ENCODE assay signal across 8 mouse cellular contexts in genomic region chr14:25841579-25841978, GRCm38 (mm10). TPM values are rescaled to one million over a fixed set of nuclear protein-coding genes. Genes with fewer than 3 reads are reported as not detected.
DNase-seq lines count a peak whose midpoint lies in the region; ATAC-seq and TF ChIP-seq lines count a peak whose summit lies in the region.

No protein-coding gene starts in this region.

- H3K27me3 ChIP-seq in heart, embryonic 13.5 days (replicated peaks): 0 out of 2 replicates have a peak, but pooled peaks cover 5% of the 10 kb centered on the region
- H3K27me3 ChIP-seq in MEL (ENCODE audit: control insufficient read depth in 1 of 2, insufficient read depth in 2 of 2, low read length in 2 of 2): peaks cover 0 to 1% of the 10 kb centered on the region in 2 experiments; a peak in 1 of 4 replicates
- H3K27me3 ChIP-seq in hindbrain, embryonic 13.5 days: peaks cover 52% of the 10 kb centered on the region
- H3K27me3 ChIP-seq in midbrain, embryonic 11.5 days (ENCODE audit: control insufficient read depth, insufficient read depth, low read length): peaks cover 25% of the 10 kb centered on the region; the same call in 1 of the 2 replicates

- H3K79me2 ChIP-seq in MEL (ENCODE audit: control insufficient read depth, insufficient read depth, low read length, poor library complexity): peaks cover 10% of the 10 kb centered on the region

- WGBS in heart, embryonic 13.5 days: under 1% methylated on average over 4 of the region's 4 CpGs
- WGBS in hindbrain, embryonic 13.5 days: 4% methylated on average over 4 of the region's 4 CpGs
- WGBS in midbrain, embryonic 11.5 days: 3% methylated on average over 4 of the region's 4 CpGs
- under 1% methylated on average over 4 of the region's 4 CpGs for WGBS in lung, adult 2 months

- H3K4me1 ChIP-seq in heart, embryonic 13.5 days: peaks cover 20% of the 10 kb centered on the region
- peaks cover 4 to 8% of the 10 kb centered on the region in 2 experiments; a peak in 3 of 4 replicates for H3K4me1 ChIP-seq in MEL (ENCODE audit: control insufficient read depth in 1 of 2, insufficient read depth in 2 of 2, low read length in 2 of 2)
- H3K4me1 ChIP-seq in hindbrain, embryonic 13.5 days (replicated peaks): peaks cover 14% of the 10 kb centered on the region
- no peaks in the 10 kb centered on the region; the same call in 1 of the 2 replicates for H3K4me1 ChIP-seq in midbrain, embryonic 11.5 days (ENCODE audit: control insufficient read depth, insufficient read depth, low read length)
- peaks cover 7% of the 10 kb centered on the region for H3K4me1 ChIP-seq in lung, adult 2 months (ENCODE audit: control insufficient read depth, insufficient read depth, low read length)

- intact Hi-C loops in heart, postnatal 14 days (cut with DNase I): no loop called here

- H3K4me3 ChIP-seq in heart, embryonic 13.5 days: peak overlapping the region; percentile 72
- H3K4me3 ChIP-seq in MEL (ENCODE audit: control insufficient read depth in 1 of 2, insufficient read depth in 1 of 2, low read depth in 2 of 2, low read length in 2 of 2): peak overlapping the region; percentile 82 to 95
- H3K4me3 ChIP-seq in hindbrain, embryonic 13.5 days: peak overlapping the region; percentile 52
- peak overlapping the region; percentile 50 for H3K4me3 ChIP-seq in midbrain, embryonic 11.5 days (ENCODE audit: low read depth, low read length)
- no peak overlapping the region for H3K4me3 ChIP-seq in lung, adult 2 months (replicated peaks; ENCODE audit: extremely low read depth, low read depth, low read length)

- no peak for TF ChIP-seq CTCF in MEL (IDR thresholded peaks at IDR 0.05 in 2 of 3, conservative IDR thresholded peaks at IDR 0.05 in 1 of 3; ENCODE audit: control insufficient read depth in 1 of 3, insufficient read depth in 1 of 3, low read depth in 2 of 3, low read length in 3 of 3, poor library complexity in 1 of 3, severe bottlenecking in 1 of 3)
- no peak for TF ChIP-seq CTCF in lung, adult 2 months (IDR thresholded peaks at IDR 0.05; ENCODE audit: insufficient read depth, low read length)

- H3K9ac ChIP-seq in heart, embryonic 13.5 days: peak overlapping the region; percentile 87
- H3K9ac ChIP-seq in MEL (ENCODE audit: control insufficient read depth, low read depth, low read length, poor library complexity, severe bottlenecking): peak overlapping the region; percentile 42
- H3K9ac ChIP-seq in hindbrain, embryonic 13.5 days: peak overlapping the region; percentile 62; the same call in 1 of the 2 replicates
- no peak overlapping the region for H3K9ac ChIP-seq in midbrain, embryonic 11.5 days (ENCODE audit: low read length)

- no peak for ATAC-seq in heart, embryonic 13.5 days (ENCODE audit: extremely low read depth, insufficient number of reproducible peaks, low FRiP score, low TSS enrichment)
- ATAC-seq in hindbrain, embryonic 13.5 days (ENCODE audit: low FRiP score): no peak; the same call in 1 of the 2 replicates
- no peak for ATAC-seq in midbrain, embryonic 11.5 days (ENCODE audit: low FRiP score)

- peak in 1 of 2 experiments; percentile 37; a peak in 2 of 4 replicates for TF ChIP-seq EP300 in MEL (IDR thresholded peaks at IDR 0.05; ENCODE audit: low read depth in 1 of 2, low read length in 2 of 2)

- no peaks in the 10 kb centered on the region for H3K36me3 ChIP-seq in heart, embryonic 13.5 days
- peaks cover 0 to 4% of the 10 kb centered on the region in 2 experiments; a peak in 2 of 4 replicates for H3K36me3 ChIP-seq in MEL (ENCODE audit: control insufficient read depth in 1 of 2, insufficient read depth in 2 of 2, low read length in 2 of 2)
- H3K36me3 ChIP-seq in hindbrain, embryonic 13.5 days: no peaks in the 10 kb centered on the region
- no peaks in the 10 kb centered on the region for H3K36me3 ChIP-seq in midbrain, embryonic 11.5 days (ENCODE audit: control insufficient read depth, insufficient read depth, low read length)

- H3K9me3 ChIP-seq in heart, embryonic 13.5 days: no peaks in the 10 kb centered on the region
- H3K9me3 ChIP-seq in MEL (replicated peaks; ENCODE audit: insufficient read depth, low read length): no peaks in the 10 kb centered on the region
- H3K9me3 ChIP-seq in hindbrain, embryonic 13.5 days: no peaks in the 10 kb centered on the region
- no peaks in the 10 kb centered on the region for H3K9me3 ChIP-seq in midbrain, embryonic 11.5 days (ENCODE audit: control insufficient read depth, low read length)

- peak overlapping the region; percentile 92 for H3K4me2 ChIP-seq in heart, embryonic 13.5 days
- peak overlapping the region; percentile 90 for H3K4me2 ChIP-seq in hindbrain, embryonic 13.5 days
- peak overlapping the region; percentile 97 for H3K4me2 ChIP-seq in midbrain, embryonic 11.5 days

- TF ChIP-seq POLR2A in MEL (IDR thresholded peaks at IDR 0.05; ENCODE audit: control insufficient read depth in 1 of 2, insufficient read depth in 1 of 2, low read depth in 1 of 2, low read length in 2 of 2, poor library complexity in 1 of 2): no peak
- TF ChIP-seq POLR2A in lung, adult 2 months (IDR thresholded peaks at IDR 0.05; ENCODE audit: borderline replicate concordance, extremely low read depth, low read depth, low read length): no peak

- H3K27ac ChIP-seq in heart, embryonic 13.5 days (replicated peaks): no peak overlapping the region
- H3K27ac ChIP-seq in MEL (ENCODE audit: control insufficient read depth, low read depth, low read length): peak overlapping the region; percentile 30; the same call in 1 of the 2 replicates
- H3K27ac ChIP-seq in hindbrain, embryonic 13.5 days: no peak overlapping the region
- no peak overlapping the region for H3K27ac ChIP-seq in midbrain, embryonic 11.5 days (ENCODE audit: low read depth, low read length)

- TF ChIP-seq RAD21 in MEL (IDR thresholded peaks at IDR 0.05; ENCODE audit: low read depth, low read length): no peak

- no peak for DNase-seq in heart, postnatal 14 days
- DNase-seq in MEL (ENCODE audit: low read depth, low spot score): peak; percentile 56
- no peak for DNase-seq in midbrain, embryonic 11.5 days (ENCODE audit: low spot score, missing footprints)
- no peak for DNase-seq in cerebellum, adult 9-11 months
- DNase-seq in lung, adult 2 months: no peak
- no peak for DNase-seq in ovary, postnatal 14 days (ENCODE audit: low spot score)

TF ChIP-seq in MEL, 35 proteins besides CTCF, POLR2A, EP300 and RAD21:
- peak; percentile 3; the same call in 1 of the 2 replicates for TF ChIP-seq SIN3A (IDR thresholded peaks at IDR 0.05; ENCODE audit: low read length)
- 0 out of 2 replicates have a peak, but pooled peaks have one; percentile 11 for TF ChIP-seq TAL1 (IDR thresholded peaks at IDR 0.05; ENCODE audit: low read length)
- TF ChIP-seq ZNF384 (IDR thresholded peaks at IDR 0.05; ENCODE audit: low read depth, low read length): no peak
- TF ChIP-seq USF2 (IDR thresholded peaks at IDR 0.05; ENCODE audit: borderline replicate concordance in 1 of 2, insufficient read depth in 1 of 2, low read depth in 1 of 2, low read length in 2 of 2): 0 out of 4 replicates have a peak, but pooled peaks of 1 of the 2 experiments have one; percentile 17
- peak; percentile 70 for TF ChIP-seq USF1 (IDR thresholded peaks at IDR 0.05; ENCODE audit: low read depth, low read length)
- TF ChIP-seq TBP (IDR thresholded peaks at IDR 0.05; ENCODE audit: low read depth, low read length): peak; percentile 63
TF ChIP-seq in MEL: peak in this region for 5.

RNA-seq across cellular contexts. Expression of gene Anxa11, which starts 0.4 kb away (rescaled TPM):
- 21.6 and 23.6 TPM in 2 replicates for polyA plus RNA-seq in heart, embryonic 13.5 days (2015; fragmentation: Nextera tagmentation; extraction: Ambion mirVana)
- 10 to 100 TPM; 69.9 to 78.1 TPM for total RNA-seq in heart, postnatal 14 days (2021)
- 7.3 and 7.6 TPM in 2 replicates for total RNA-seq in MEL (2012; rRNA removed)
- polyA plus RNA-seq in MEL (2012; ENCODE audit: insufficient read depth in 1 of 2, insufficient read length in 2 of 2, low read depth in 1 of 2, low replicate concordance in 2 of 2, missing spikeins in 1 of 2): 10 to 100 TPM in 1 of 2 experiments, not detected in 1; 40.5 TPM
- polyA plus RNA-seq in hindbrain, embryonic 13.5 days (2015; fragmentation: Nextera tagmentation; extraction: Ambion mirVana): 3.1 and 3.4 TPM in 2 replicates
- 3.0 and 4.0 TPM in 2 replicates for polyA plus RNA-seq in midbrain, embryonic 11.5 days (2014; fragmentation: Nextera tagmentation; extraction: Ambion mirVana)
- polyA plus RNA-seq in lung, adult 2 months (2012; rRNA removed): 144 and 155 TPM in 2 replicates
